Mouse (Mus musculus): ENCODE data around the gene Slc34a2. TPM values are rescaled to one million over a fixed set of nuclear protein-coding genes. Genes with fewer than 3 reads are reported as not detected.

The Slc34a2 gene
- total RNA-seq, 2 experiments from 2014 or later, result not detected

DNA sequence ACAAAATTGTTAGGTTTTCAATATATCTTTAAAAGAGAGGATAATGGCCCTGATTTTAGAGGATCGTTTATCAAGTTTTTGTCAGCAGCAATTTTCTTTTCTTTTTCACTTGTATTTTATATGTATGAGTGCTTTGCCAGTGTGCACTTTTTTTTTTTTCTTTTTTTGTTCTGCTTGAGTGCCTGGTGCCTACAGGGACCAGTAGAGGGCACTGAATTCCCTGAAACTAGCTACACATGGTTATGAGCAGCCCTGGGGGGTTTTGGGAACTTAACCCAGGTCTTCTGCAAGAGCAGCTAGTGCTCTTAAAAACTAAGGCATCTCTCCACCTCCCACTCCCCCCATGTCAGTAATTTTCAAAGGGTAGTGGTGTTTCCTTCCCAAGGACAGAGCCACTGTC, 70.8 kb downstream of the Slc34a2 start:
- DNase-seq (ENCODE audit: low spot score in 2 of 2), result no peak

DNA sequence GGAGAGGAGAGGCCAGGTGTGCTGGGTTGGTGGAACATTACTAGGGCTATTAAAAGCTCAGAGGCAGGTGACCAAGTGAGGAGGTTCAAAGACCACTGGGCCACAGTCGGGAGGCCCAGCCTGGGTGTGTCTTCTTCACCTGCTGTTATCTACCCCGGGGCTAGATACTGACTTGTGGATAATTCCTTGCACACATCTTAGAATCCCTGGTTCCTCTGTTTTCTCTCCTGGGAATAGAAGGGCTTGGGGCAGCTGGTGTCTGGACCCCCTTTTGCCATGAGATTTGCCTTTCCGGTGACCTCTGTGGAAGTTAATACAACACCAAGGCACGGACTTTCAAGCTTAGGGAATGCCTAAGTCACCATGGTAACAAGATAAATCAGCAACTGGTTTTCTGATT, 72.3 kb downstream of the Slc34a2 start:
- no peak for DNase-seq (ENCODE audit: low spot score in 2 of 2)

DNA sequence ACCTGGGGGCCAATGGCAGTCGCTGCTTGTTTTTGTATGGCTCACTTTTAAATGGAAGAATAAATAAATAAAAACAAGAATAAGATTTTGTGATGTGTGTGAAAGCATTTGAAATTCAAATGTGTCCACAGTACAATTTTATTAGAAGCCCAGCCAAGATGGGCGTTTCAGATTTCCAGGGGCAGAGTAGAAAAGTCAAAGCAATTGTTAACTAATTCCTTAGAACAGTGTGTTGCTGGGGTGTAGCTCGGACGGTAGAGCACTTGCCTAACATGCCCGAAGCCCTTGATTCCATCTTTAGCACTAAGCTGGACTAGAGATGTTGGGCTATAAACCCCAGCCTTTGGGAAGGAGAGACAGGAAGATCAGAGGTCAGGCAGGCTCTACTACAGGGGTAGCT, 73.2 kb downstream of the Slc34a2 start:
- DNase-seq (ENCODE audit: low spot score in 2 of 2), result no peak

GRCm38 (mm10) chr5:53112942-53113341, 75.1 kb downstream of the Slc34a2 start:
- DNase-seq (ENCODE audit: low spot score in 2 of 2), result no peak

DNA sequence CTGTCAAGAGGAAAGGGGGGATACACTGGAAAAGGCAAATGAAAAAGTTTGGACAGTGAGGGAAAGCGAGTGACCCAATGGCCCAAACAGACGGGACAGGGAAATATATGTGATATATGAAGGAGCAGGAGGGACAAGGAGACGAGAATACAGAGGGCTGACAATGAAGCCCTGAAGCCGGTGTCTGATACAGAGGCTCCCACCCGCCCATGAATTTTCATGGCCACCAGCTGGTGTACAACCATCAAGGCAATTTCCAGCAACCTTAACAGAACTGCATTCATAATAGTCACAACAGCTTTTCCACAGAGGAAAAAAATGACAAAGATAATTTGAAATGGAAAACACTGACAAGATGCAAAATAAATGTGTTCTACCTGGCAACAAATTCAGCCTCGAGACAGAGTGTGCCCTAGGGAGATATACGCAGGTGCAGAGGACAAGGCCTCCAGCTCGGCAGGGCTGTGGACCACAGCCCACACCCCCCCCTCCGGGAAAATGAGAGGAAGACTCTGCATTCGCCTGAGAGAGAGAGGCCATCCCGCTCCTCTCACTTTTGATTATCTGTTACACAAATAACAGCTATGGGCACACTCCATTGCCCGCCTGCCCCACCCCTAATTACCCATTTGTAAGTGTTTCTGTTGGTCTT, 76.9 kb downstream of the Slc34a2 start:
- no peak for DNase-seq (ENCODE audit: low spot score in 2 of 2)

GRCm38 (mm10) chr5:53118212-53118611, 80.3 kb downstream of the Slc34a2 start:
- no peak for DNase-seq (ENCODE audit: low spot score in 2 of 2)

- DNase-seq (ENCODE audit: low spot score in 2 of 2), result no peak
These were observed 81.8 kb downstream of the Slc34a2 start for GRCm38 (mm10) chr5:53119689-53120088.

Other genes with a start within 250 kb of the Slc34a2 start
- 10 to 100 TPM; 43.7 to 50.2 TPM for gene Anapc4, start 204.1 kb upstream of the Slc34a2 start, total RNA-seq (2021)
- 1 to 10 TPM; 1.3 to 2.5 TPM for gene Sel1l3, start 175.8 kb downstream of the Slc34a2 start, total RNA-seq (2021)
- 10 to 100 TPM; 41.4 to 48.1 TPM for gene Smim20, start 229.0 kb downstream of the Slc34a2 start, total RNA-seq (2021)

Measured in adrenal gland, adult 18-20 months (tissue).